Mouse (Mus musculus): ENCODE measurements around the gene Shb.
A peak's percentile ranks its signal among the peaks of the same experiment; 100 is the strongest.

The Shb gene

DNA sequence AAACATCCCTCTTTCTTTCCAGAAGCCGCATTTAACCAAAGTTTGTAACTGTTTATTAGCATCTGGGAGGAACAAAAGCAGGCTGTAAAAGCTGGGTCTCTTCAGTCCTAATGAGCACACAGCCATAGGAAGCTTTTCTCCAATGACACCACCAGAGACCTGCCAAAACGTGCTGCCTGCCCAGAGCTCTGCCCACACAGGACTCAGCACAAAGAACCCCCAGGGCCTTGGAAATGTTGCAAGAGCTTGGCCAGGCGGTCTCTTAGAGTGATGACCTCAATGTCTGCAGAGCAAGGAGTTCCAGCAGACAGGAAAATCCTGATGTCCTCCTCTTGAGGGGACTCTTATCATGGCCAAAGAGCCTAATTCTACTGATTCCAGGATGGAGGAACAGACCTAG, 28.5 kb downstream of the Shb start:
- DNase-seq (ENCODE audit: low spot score) = peak; percentile 28

DNA sequence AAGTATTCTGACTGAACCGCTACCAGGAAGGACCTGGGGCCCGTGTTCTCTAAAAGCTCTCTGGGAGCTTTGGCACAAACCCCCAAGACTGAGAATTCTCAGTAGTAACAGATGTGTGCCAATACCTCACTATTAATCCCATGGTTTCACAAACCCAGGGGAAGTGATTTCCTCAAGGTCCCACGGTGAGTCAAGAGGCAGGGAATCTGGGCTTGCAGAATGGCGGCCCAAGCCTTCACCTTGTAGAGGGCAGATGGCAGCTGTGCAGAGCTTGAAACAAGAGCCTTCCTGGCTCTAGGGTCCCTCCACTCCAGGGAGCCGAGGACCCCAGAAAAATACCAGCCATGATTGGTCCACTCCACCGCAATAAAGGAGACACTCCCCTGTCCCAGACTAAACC, 28.9 kb downstream of the Shb start:
- no peak for DNase-seq (ENCODE audit: low spot score)

DNA sequence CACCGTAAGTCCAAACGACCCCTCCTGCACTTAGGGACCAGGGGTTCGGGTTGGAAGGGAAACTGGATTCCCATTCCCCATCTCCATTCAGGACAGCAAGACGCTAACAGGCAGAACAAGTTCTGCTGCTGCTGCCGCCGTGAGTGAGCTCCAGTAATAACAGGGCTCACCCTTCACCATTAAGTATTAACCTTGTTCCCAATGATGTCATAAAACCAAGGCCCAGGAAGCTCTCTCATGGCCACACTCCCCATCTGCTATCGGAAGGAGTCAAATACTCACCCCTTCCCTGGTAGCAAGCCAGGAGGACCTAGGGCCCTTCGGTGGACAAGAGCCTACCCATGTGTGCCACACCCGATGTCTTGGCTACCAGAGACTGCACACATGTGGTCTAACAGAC, 30.3 kb downstream of the Shb start:
- no peak for DNase-seq (ENCODE audit: low spot score)

DNA sequence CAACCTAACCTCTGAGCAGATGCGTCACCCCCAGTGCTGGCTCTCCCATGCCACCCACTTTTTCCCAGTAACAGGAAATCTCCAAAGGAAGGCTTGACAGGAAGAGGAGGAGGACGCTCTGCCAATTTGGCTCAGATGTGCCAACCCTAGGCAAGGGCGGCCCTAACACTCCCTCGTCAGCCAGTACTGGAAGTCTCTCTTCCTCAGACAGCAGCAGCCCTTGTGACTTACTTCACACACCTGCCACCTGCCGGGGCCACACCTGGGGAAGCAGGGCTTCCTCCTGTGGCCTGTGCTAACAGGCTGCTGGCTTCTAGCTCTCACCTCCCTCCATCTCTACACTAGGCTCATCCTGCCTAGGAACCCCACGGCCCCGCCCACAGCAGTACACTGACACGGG, 31.9 kb downstream of the Shb start:
- DNase-seq (ENCODE audit: low spot score) = no peak

DNA sequence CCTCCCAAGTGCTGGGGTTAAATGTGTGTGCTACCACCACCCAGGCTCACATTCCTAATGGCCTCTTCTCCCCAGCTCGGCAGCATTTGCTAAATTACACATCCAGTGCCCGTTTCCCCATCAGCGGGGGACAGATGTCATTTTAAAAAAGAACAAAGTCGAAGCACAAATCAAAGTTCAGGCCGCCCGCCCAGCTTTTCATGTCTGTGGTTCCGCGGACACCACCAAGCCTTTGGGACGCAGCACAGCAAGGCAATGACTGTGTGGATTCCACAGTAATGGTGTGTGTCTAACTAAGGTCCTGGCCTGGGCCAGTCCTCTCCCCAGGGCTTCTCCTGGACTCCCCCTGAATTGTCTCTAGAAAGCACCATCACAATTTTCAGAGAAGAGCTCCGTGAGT, 32.7 kb downstream of the Shb start:
- DNase-seq (ENCODE audit: low spot score) = no peak

DNA sequence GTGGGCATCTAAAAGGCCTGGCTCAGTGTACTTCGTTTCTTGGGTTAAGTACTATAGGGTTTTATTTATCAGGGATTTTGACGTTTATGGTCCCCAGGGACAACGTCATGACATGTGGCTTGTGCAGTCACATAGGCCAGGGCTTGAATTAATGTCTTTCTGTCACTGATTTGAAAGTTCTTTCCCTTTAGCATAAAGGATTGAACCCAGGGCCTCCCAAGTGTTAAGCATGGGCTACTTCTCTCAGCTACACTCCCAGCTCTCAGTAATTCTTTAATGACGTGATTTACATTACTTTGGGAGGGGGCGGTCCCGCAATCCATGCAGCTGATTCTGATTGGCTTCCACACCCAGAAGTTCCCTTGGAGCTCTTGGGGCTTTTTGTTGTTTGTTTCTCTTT, 33.2 kb downstream of the Shb start:
- no peak for DNase-seq (ENCODE audit: low spot score)

DNA sequence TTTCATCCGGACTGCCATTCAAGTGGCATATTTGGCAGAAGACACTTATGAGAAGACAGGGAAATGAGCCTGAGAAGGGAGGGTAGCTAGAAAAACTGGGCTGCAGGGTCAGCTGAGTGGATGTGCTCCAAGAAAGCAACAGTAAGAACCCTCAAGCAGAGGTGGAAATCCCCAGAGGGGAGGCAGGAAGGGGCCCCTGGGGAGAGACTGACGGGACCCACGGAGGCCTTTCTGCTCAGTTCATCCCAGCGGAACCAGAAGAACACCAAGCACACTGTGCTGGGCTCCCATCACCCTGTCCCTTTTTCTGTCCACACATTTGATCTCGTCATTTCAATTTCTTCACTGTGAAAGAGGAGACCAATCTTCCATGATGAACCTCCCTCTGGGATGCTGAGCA, 33.9 kb downstream of the Shb start:
- DNase-seq (ENCODE audit: low spot score) = no peak

DNA sequence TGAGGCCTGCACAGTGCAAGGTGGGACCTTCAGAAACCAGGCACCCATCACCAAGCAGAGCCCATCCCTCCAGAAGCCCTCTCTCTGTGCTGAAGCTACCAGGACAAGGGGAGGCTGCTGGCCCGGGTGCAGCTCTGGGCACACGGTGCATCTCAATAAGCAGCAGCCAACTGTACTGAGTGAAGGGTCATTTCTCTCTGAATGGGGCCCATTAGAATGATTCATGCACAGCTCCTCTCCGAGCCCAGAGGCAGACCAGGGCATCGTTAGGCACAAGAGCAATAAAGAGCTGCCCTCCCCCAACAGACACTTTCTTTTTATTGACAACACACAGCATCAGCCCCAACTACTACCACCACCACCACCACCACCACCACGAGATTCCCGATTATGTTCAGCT, 35.0 kb downstream of the Shb start:
- no peak for DNase-seq (ENCODE audit: low spot score)

DNA sequence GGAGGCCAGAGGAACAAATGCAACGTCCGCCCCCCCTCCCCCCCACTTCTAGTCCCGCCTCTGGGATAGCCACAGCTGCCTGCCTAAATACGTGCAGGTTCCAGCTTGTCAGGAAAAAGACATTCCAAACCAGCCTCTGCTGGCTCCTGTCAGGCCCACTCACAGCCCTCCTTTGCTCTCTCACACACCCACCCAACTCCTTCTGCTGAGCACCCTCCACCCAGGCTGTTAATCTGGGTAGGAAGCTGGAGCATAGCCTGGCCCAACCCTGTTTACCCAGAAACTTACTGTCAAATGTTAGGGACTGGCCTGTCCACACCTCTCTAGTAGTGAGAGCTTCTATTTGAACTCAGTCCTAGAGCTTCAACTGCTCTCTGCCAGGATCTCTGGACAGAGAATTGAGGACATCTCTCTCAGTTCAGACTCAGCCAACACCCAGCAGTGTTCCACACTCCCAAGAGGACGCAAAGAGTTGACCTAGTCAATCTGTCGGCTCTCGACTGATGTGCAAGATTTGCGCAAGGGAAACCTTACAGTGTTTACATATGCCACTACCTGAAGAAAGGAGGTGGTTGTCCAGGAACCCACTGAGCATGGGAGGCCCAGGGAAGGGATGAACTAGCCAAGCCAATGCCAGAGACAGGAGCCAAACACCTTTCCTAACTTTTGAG, 36.6 kb downstream of the Shb start:
- DNase-seq (ENCODE audit: low spot score) = no peak

DNA sequence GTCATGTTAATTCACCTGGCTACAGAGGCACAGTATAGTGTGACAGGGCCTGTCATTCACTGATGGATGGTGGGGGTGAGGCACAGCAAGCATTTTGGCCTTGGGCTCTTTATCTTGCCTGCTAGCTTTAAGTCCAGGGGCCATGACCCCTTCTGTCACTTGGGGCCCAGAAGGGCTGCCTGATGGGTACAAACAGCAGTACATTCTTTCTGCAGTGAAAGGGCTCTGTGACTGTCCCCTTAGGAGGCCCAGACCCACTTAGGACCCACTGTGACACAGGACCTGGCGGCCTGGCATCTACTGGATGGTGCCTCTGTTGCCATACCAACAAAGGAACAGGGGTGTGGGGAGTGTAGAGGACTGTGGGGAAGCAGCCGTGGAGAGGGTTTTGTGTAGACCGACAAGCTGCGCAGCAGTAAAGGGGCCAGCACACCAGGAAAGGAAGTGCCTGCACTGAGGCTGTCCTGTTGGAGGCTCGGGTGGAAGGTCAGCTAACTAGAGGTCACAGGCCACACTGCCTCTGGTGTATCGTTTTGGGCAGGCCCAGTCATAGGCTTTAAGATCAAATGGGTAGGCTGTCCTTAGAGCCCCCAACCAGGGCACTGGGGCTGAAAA, 38.4 kb downstream of the Shb start:
- DNase-seq (ENCODE audit: low spot score) = no peak

DNA sequence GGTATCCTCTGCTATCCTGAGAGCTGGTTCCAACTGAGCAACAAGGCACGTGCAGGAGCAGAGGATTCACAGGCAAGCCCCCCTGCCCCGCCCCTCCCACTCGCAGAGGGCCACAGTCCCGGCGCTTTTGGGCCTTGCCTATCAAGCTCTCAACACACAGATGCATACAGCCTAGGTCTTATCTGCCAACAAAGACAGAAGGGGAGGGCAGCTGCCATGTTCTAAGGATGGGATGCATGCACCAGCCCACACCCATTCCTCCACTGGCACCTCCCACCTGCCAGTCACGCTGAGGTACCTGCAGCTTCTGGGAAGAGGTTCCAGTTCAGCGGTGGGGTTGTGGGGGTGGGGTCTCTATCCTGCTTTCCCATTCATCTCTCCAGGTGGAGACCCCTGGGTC, 39.2 kb downstream of the Shb start:
- no peak for DNase-seq (ENCODE audit: low spot score)

DNA sequence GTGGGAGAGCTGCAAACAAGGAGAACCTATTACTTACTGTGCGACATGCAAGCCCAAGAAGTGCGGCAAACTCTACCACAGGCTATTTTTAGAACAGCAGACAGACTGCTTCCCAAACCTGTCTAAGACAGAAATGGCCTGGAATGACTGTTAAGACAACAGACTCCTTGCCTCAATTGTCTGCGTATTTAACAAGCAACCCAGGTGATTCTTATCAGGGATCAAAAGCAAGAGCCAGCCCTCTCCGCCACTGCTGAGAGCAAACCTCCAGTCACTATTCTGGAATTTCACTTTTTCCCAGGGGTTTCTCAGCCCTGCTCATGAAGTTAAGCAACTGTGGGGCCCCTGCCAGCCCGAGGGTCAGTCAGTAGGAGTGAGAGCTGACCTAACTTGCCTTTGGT, 39.6 kb downstream of the Shb start:
- no peak for DNase-seq (ENCODE audit: low spot score)

DNA sequence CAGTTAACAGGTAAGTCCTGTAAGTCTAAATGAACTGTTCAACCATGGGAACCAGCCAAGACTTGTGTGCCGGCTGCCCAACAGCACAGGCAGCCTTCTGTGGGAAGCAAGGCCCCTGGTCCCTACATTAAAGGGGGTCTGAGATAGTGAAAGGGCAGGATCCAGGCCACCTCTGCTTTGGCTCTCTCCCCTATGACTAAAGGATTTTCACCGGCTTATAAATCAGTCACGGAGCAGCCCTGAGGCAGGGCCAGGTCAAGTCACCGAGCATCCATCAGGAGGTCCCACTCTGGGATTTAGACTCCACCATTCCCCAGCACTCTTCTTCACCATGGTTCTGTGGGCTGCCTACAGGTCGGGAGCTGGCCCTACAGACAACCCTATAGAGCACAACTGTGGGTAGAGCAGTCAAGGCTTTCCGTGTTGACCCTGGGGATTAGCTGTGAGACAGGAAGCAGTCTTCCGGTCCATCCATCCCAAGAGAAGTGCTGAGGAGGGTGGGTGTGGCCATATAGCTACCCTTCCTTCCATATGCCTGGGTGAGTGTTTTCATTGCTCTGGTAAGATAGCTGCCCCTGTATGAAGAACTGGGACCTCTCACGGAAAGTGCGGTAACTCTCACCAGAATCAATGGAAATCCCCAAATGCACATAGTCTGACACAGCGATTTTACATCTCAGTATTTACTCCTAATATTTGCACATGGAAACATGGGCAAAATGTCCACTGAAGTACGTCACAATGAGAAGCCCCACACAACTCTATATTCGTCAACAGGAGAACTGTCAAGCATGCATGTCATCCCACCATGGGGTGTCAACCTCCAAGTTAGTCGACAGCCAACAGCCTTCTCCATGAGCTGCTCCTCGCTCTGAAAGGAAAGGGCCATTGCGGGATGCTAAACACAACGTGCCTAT, 40.3 kb downstream of the Shb start:
- DNase-seq (ENCODE audit: low spot score) = no peak

DNA sequence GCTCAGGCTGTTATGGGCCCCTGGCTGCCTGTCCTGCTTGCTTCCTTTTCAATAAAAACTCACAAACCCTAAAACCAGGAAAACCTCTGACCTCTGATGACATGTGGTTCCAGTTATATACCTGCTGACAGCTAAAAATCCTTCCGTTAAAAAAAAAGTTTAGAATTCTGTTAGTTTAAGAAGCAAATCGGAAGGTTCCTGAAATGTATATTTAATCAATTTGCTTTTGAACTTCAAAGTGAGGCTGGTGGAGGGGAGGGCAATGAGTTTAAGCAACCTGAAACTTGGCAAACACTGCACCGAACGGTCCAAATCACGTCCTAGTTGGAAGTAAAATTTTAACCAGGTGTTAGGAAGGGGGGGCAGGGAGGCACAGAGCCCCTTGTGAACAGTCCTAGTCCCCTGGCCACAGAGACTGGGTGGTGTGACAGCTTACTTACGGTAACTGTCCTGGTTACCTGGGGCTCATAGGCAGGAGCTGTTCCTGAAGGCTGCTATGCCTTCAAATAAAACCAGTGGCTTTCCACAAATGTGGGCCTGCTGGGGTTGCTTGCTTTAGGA, 41.1 kb downstream of the Shb start:
- DNase-seq (ENCODE audit: low spot score) = no peak

DNA sequence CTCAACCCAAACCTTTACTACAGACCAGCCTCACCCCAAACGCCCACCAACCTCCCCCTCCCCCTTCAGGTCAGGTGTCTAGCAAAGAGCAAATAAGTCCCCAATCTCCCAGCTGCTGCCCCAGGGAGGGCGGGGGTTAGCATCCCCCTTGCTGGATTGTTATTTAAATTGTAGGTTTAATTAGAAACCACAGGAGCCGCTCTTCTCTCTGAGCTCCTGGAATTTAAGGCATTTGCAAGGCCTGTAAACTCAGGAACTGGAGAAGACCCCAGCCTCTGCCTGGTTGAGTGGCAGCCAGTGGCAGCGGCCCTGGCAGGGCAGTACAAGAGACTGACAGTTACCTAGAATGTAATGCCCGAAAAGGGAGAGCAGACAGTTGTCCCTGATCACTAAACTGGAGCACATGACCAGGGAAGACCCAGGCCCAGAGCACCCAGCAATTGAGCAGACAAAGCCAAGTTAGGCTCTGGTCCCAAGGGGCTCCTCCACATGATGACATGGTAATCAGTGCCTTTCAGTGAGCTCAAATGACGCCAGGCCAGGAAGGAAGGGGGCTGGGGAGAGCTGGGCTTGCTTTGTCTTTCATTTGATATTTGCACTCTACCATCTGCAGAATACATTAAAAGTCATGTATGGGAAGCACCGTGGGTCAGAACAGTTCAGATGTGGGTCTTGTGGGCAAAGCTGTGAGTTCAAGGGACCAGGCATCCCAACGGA, 42.1 kb downstream of the Shb start:
- DNase-seq (ENCODE audit: low spot score) = no peak

DNA sequence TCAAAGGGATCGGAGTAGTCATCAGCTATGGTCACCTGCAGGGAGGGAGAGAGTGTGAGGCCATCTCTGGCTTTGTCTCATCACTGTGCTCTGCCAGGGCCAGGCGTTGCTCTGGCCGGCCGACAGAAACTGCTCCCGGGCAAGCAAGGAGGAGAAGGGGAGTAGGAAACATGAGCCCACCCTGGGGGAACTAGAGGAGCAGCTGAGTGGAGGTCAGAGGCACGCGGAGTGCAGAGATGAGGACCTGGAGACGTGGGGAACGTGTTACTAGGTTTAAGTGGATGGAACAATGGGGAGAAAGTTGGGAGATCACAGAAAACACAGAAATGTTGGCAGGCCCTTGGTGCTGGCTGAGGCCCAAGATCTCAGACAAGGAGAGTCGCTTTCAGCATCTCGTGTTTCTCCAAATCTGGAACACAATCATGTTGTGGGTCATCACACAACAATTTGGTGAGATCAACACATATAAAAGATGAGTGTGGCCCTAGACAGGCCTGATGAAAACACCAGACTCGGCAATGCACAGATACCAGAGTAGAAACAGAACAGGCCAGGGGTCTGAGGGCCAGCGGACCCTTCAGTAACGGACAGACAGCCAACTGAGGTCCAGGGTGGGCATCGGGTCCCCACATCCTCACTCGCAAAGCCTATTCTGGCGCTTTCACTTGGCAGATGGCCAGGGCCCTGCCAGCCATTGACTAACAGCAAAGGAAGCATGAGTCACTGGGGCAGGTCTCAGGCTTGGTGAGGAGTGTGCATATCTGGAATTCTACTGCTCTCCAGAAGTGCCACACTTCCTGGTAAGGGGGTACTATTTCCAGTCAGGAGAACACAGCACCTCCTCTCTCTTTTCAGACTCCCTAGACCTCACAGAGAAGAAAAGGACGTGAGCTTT, 42.9 kb downstream of the Shb start:
- peak; percentile 75 for DNase-seq (ENCODE audit: low spot score)

DNA sequence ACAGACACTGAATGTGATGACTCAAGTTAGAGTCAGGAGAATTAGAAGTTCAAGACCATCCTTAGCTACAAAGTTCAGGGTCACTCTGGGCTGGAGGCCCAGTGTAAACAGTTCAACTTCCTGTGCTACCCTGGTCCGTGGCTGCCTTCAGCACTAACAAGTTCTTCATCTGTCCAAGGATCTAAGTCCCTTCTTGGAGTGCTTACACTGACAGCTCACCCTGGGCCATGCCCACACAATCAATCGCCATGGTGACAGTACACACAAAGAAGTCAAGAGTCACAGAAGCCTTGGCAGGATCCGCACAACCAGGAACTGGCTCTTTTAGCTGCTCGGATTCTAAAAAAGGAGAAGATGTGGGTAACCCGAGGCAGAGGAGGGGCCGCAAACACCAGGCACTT, 44.6 kb downstream of the Shb start:
- DNase-seq (ENCODE audit: low spot score) = peak; percentile 64

DNA sequence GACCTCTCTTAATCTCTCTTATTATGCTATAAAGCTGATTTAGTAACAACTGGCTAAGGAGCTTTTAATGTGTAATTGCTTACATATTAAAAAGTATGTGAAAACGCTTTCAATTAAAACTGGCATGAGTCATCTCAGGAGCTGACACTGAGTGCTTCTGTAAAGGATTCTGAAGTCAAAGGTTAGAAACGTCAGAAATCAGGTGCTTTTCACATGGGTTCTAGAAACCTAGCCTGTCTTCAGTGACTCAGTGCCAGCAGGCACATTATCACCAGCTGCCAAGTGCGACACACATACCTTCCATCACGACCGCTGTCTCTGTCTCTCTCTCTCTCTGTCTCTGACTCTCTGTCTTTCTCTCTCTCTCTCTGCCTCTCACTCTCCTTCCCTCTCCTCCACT, 47.2 kb downstream of the Shb start:
- DNase-seq (ENCODE audit: low spot score) = no peak

DNA sequence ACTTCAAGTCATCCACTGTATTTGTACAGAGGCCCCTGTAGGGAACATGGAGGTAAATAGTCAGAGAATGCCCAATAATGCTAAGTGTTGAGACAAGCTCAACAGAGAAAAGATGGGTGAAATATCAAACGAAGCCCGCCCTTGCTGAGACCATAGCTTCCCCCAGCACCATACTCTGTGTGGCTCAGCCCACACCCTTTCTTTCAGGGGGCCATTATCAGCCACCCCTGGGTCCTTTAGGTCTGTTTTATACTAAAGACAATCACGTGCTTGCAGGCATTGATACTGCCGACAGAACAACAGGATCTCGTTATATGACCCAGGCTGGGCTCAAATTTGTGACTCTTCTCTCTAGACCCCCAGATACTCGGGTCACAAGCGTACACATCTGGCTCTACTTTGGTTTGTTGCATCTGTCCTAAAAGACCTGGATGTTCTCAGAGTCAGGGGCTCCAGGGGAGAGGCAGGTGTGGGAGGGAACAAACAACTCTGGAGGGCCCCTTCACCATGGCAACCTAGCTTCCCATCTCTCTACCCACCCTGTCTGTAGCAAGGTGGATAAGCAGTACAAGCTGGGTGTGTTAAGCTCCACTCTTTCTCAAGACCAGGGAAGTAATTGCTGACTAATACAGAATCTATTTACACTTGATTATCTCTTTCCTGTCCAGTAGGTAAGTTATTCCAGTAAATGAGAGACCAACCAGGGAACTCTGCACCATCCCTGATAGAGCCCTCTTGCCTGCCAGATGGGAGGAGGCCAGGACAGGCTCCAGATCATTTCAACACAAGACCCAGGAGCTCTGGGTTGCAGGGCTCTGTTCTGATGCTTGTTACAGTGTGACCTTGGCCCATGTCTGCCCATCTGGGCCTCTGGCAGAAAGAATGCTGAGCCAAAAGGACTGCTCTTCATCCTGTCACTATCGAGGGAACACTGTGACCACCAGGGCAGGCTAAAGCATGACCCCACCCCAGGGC, 48.7 kb downstream of the Shb start:
- DNase-seq (ENCODE audit: low spot score) = no peak

DNA sequence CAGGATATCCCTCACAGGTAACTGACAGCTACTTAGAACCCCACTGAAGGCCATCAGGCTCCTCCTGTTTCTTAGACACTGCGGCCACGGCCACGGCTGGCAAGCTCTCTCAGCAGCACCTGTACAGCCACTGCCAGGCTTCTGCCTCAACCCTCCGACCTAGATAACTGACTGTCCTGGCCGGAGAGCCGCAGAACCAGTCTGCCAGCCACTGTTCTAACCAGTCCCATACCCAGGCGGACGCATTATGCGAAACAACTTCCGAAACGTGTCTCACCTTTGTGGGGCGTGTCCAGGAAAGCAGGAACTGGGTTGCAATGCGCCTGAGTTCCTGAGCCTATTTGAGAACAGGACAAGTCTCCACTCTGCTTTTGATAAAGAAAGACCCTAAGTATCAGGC, 50.0 kb downstream of the Shb start:
- no peak for DNase-seq (ENCODE audit: low spot score)
